Mouse (Mus musculus): Measurements from ENCODE around the gene Rgs3.

- TF ChIP-seq CTCF (IDR thresholded peaks at IDR 0.05; ENCODE audit: low read depth) (no peak), EP300 (IDR thresholded peaks at IDR 0.05; ENCODE audit: low read depth) (no peak)
Measured at GRCm38 (mm10) chr4:62737983-62738695, 178.5 kb downstream of the Rgs3 start.

Data from heart, postnatal 0 days (tissue).